Comparison of ENCODE assay signal across 24 mouse cellular contexts in genomic region chr3:147132830-147133229, GRCm38 (mm10).
DNase-seq lines count a peak whose midpoint lies in the region; ATAC-seq and TF ChIP-seq lines count a peak whose summit lies in the region.
"Had no signal": no experiment of that assay in that cellular context is flagged by ENCODE, and none has a peak within 500 bp of the region (broad histone marks: within the 10 kb centered on the region; RNA-seq: fewer than 3 reads in every experiment).

No protein-coding gene starts in this region.

- peaks cover 7% of the 10 kb centered on the region for H3K4me1 ChIP-seq in forebrain, embryonic 13.5 days
- no peaks in the 10 kb centered on the region for H3K4me1 ChIP-seq in forebrain, embryonic 11.5 days (replicated peaks; ENCODE audit: control insufficient read depth, insufficient read depth, low read length)
- H3K4me1 ChIP-seq in midbrain, embryonic 11.5 days (ENCODE audit: control insufficient read depth, insufficient read depth, low read length) = peaks cover 2% of the 10 kb centered on the region; the same call in 1 of the 2 replicates
- peaks cover 18% of the 10 kb centered on the region; the same call in 1 of the 2 replicates for H3K4me1 ChIP-seq in midbrain, embryonic 10.5 days
- H3K4me1 ChIP-seq: limb, embryonic 15.5 days; liver, embryonic 13.5 days; stomach, embryonic 15.5 days had no signal

- no peak overlapping the region for H3K4me2 ChIP-seq in forebrain, embryonic 13.5 days
- H3K4me2 ChIP-seq in forebrain, embryonic 11.5 days (ENCODE audit: low read depth, low read length, severe bottlenecking) = no peak overlapping the region
- H3K4me2 ChIP-seq in midbrain, embryonic 11.5 days = no peak overlapping the region
- H3K4me2 ChIP-seq: heart, embryonic 15.5 days; hindbrain, embryonic 13.5 days; limb, embryonic 15.5 days; liver, embryonic 13.5 days; stomach, embryonic 15.5 days had no signal

- no peak for TF ChIP-seq CTCF in brain, embryonic 14.5 days (IDR thresholded peaks at IDR 0.05; ENCODE audit: borderline replicate concordance, extremely low read depth, insufficient read depth, insufficient read length)

- no peak overlapping the region for H3K27ac ChIP-seq in forebrain, embryonic 13.5 days
- H3K27ac ChIP-seq in forebrain, embryonic 11.5 days (ENCODE audit: low read depth, low read length) = no peak overlapping the region
- H3K27ac ChIP-seq in midbrain, embryonic 11.5 days (ENCODE audit: low read depth, low read length) = no peak overlapping the region
- H3K27ac ChIP-seq in midbrain, embryonic 10.5 days (replicated peaks) = no peak overlapping the region
- H3K27ac ChIP-seq: heart, embryonic 15.5 days; hindbrain, embryonic 13.5 days; kidney, postnatal 0 days; limb, embryonic 10.5 days; limb, embryonic 15.5 days; liver, embryonic 13.5 days; macrophage; stomach, embryonic 15.5 days had no signal

- no peak overlapping the region for H3K9ac ChIP-seq in forebrain, embryonic 13.5 days
- no peak overlapping the region for H3K9ac ChIP-seq in forebrain, embryonic 11.5 days (ENCODE audit: low read length)
- H3K9ac ChIP-seq in midbrain, embryonic 11.5 days (ENCODE audit: low read length) = no peak overlapping the region
- H3K9ac ChIP-seq: heart, embryonic 15.5 days; hindbrain, embryonic 13.5 days; limb, embryonic 15.5 days; liver, embryonic 13.5 days; stomach, embryonic 15.5 days had no signal

- ATAC-seq in forebrain, embryonic 13.5 days = 0 out of 2 replicates have a peak, but pooled peaks have one; percentile 59
- ATAC-seq in forebrain, embryonic 11.5 days (replicated peaks; ENCODE audit: low FRiP score) = no peak
- ATAC-seq in midbrain, embryonic 11.5 days (ENCODE audit: low FRiP score) = peak; percentile 77
- ATAC-seq: intestine, embryonic 16.5 days; lung, postnatal 0 days had no signal

- no peak for TF ChIP-seq POLR2A in brain, embryonic 14.5 days (IDR thresholded peaks at IDR 0.05; ENCODE audit: borderline replicate concordance, extremely low read depth, insufficient read depth, insufficient read length, poor library complexity, severe bottlenecking)

- H3K27me3 ChIP-seq in forebrain, embryonic 13.5 days = no peaks in the 10 kb centered on the region
- H3K27me3 ChIP-seq in forebrain, embryonic 11.5 days (ENCODE audit: control insufficient read depth, insufficient read depth, low read length) = no peaks in the 10 kb centered on the region
- no peaks in the 10 kb centered on the region for H3K27me3 ChIP-seq in midbrain, embryonic 11.5 days (ENCODE audit: control insufficient read depth, insufficient read depth, low read length)
- no peaks in the 10 kb centered on the region for H3K27me3 ChIP-seq in midbrain, embryonic 10.5 days (ENCODE audit: low read depth, poor library complexity, severe bottlenecking)
- H3K27me3 ChIP-seq: heart, embryonic 15.5 days; hindbrain, embryonic 13.5 days; limb, embryonic 15.5 days; liver, embryonic 13.5 days; stomach, embryonic 15.5 days had no signal

- 77% methylated on average over 13 of the region's 13 CpGs for WGBS in forebrain, embryonic 13.5 days
- WGBS in forebrain, embryonic 11.5 days = 85% methylated on average over 13 of the region's 13 CpGs
- WGBS in midbrain, embryonic 11.5 days = 66% methylated on average over 13 of the region's 13 CpGs
- 84% methylated on average over 13 of the region's 13 CpGs for WGBS in midbrain, embryonic 10.5 days

- no peaks in the 10 kb centered on the region for H3K9me3 ChIP-seq in forebrain, embryonic 13.5 days (replicated peaks)
- H3K9me3 ChIP-seq in forebrain, embryonic 11.5 days (ENCODE audit: control insufficient read depth, low read length) = no peaks in the 10 kb centered on the region
- no peaks in the 10 kb centered on the region for H3K9me3 ChIP-seq in midbrain, embryonic 11.5 days (ENCODE audit: control insufficient read depth, low read length)
- no peaks in the 10 kb centered on the region for H3K9me3 ChIP-seq in midbrain, embryonic 10.5 days (replicated peaks)
- H3K9me3 ChIP-seq: heart, embryonic 15.5 days; hindbrain, embryonic 13.5 days; limb, embryonic 10.5 days; limb, embryonic 15.5 days; liver, embryonic 13.5 days; stomach, embryonic 15.5 days had no signal

- H3K4me3 ChIP-seq in forebrain, embryonic 13.5 days = no peak overlapping the region
- no peak overlapping the region for H3K4me3 ChIP-seq in forebrain, embryonic 11.5 days (ENCODE audit: low read depth, low read length)
- H3K4me3 ChIP-seq in midbrain, embryonic 11.5 days (ENCODE audit: low read depth, low read length) = no peak overlapping the region
- H3K4me3 ChIP-seq in midbrain, embryonic 10.5 days = no peak overlapping the region
- H3K4me3 ChIP-seq: heart, embryonic 15.5 days; hindbrain, embryonic 13.5 days; limb, embryonic 10.5 days; limb, embryonic 15.5 days; liver, embryonic 13.5 days; stomach, embryonic 15.5 days had no signal

- DNase-seq in forebrain, embryonic 11.5 days (ENCODE audit: low spot score) = no peak
- DNase-seq in midbrain, embryonic 11.5 days (ENCODE audit: low spot score, missing footprints) = peak; percentile 66
- no peak for DNase-seq in midbrain, embryonic 10.5 days (ENCODE audit: low spot score)
- peak; percentile 70 for DNase-seq in brain, embryonic 14.5 days (ENCODE audit: low read depth)
- DNase-seq in lung, postnatal 10 days = no peak
- no peak for DNase-seq in left cerebral cortex, adult 8-10 months (ENCODE audit: low spot score in 2 of 2)
- DNase-seq: cerebellum, adult 8-10 months; cerebellum, postnatal 25 days; gastrocnemius, postnatal 10 days; kidney, adult 8-10 months; layer of hippocampus, postnatal 36 days; liver, embryonic 13.5 days; lung, adult 18-20 months; right cerebral cortex, postnatal 25 days had no signal

- H3K36me3 ChIP-seq in forebrain, embryonic 13.5 days (ENCODE audit: poor library complexity, severe bottlenecking) = no peaks in the 10 kb centered on the region
- H3K36me3 ChIP-seq in forebrain, embryonic 11.5 days (ENCODE audit: control insufficient read depth, insufficient read depth, low read length) = no peaks in the 10 kb centered on the region
- no peaks in the 10 kb centered on the region for H3K36me3 ChIP-seq in midbrain, embryonic 11.5 days (ENCODE audit: control insufficient read depth, insufficient read depth, low read length)
- H3K36me3 ChIP-seq in midbrain, embryonic 10.5 days = no peaks in the 10 kb centered on the region
- H3K36me3 ChIP-seq: heart, embryonic 15.5 days; hindbrain, embryonic 13.5 days; limb, embryonic 10.5 days; limb, embryonic 15.5 days; liver, embryonic 13.5 days; stomach, embryonic 15.5 days had no signal

Comparison
In these comparisons a context has a peak if more than half of its experiments do, and no peak if none do; other contexts are left out.
1. DNase-seq: peak in midbrain, embryonic 11.5 days (single experiment) and brain, embryonic 14.5 days (single experiment); none in forebrain, embryonic 11.5 days (single experiment), midbrain, embryonic 10.5 days (single experiment), lung, postnatal 10 days (single experiment) and left cerebral cortex, adult 8-10 months (0 of 2).